Mouse (Mus musculus) myocyte (in vitro differentiated cells): ENCODE data around the gene Prss50.

ENCODE experiments used
- CEBPB ChIP-seq: IDR thresholded peaks from 2 replicates; pipeline ENCODE4 v1.6.1; 2011; ENCODE audit warnings: mild to moderate bottlenecking, moderate library complexity; ENCODE audit not compliant: poor library complexity, insufficient read depth, severe bottlenecking
- E2F4 ChIP-seq: IDR thresholded peaks from one replicate; pipeline ENCODE4 v1.6.1; 2011; ENCODE audit warnings: mild to moderate bottlenecking, control low read depth, moderate library complexity; ENCODE audit not compliant: insufficient read depth
- MAX ChIP-seq: IDR thresholded peaks from one replicate; pipeline ENCODE4 v1.6.1; 2011; ENCODE audit warnings: low read depth, mild to moderate bottlenecking, control low read depth
- MYOD1 ChIP-seq, 3 experiments: IDR thresholded peaks; one replicate each; pipeline ENCODE4 v1.6.1; 2011; ENCODE audit warnings: control low read depth in 2 of 3, low read depth in 2 of 3, mild to moderate bottlenecking in 2 of 3, moderate library complexity in 1 of 3; ENCODE audit not compliant: insufficient read length in 2 of 3, control insufficient read depth in 1 of 3
- MYOG ChIP-seq, 3 experiments: IDR thresholded peaks; one replicate each; pipeline ENCODE4 v1.6.1; 2011; ENCODE audit warnings: control low read depth in 2 of 3, low read depth in 2 of 3, mild to moderate bottlenecking in 2 of 3; ENCODE audit not compliant: insufficient read length in 2 of 3, control insufficient read depth in 1 of 3, insufficient read depth in 1 of 3
- POLR2A ChIP-seq: IDR thresholded peaks from one replicate; pipeline ENCODE4 v1.6.1; 2011; ENCODE audit warnings: low read depth, mild to moderate bottlenecking, control low read depth, moderate library complexity; ENCODE audit not compliant: insufficient read length
- POLR2AphosphoS2 ChIP-seq: IDR thresholded peaks from one replicate; pipeline ENCODE4 v1.6.1; 2011; ENCODE audit warnings: low read depth, control low read depth; ENCODE audit not compliant: insufficient read length
- REST ChIP-seq: IDR thresholded peaks from one replicate; pipeline ENCODE4 v1.6.1; 2011; ENCODE audit warnings: mild to moderate bottlenecking, control low read depth, moderate library complexity; ENCODE audit not compliant: insufficient read depth, insufficient read length
- SRF ChIP-seq: IDR thresholded peaks from one replicate; pipeline ENCODE4 v1.6.1; 2011; ENCODE audit warnings: low read depth; ENCODE audit not compliant: control insufficient read depth, insufficient read length
- TCF12 ChIP-seq: IDR thresholded peaks from one replicate; pipeline ENCODE4 v1.6.1; 2011; ENCODE audit warnings: mild to moderate bottlenecking, control low read depth; ENCODE audit not compliant: poor library complexity, insufficient read depth, severe bottlenecking
- USF1 ChIP-seq: IDR thresholded peaks from one replicate; pipeline ENCODE4 v1.6.1; 2011; ENCODE audit warnings: low read depth, mild to moderate bottlenecking, control low read depth, moderate library complexity

- no peak for TF ChIP-seq POLR2A
- no peak for TF ChIP-seq MYOD1 (IDR thresholded peaks at IDR 0.05; ENCODE audit: control insufficient read depth in 1 of 3, insufficient read length in 2 of 3, low read depth in 2 of 3)
- TF ChIP-seq USF1: no peak
- no peak for TF ChIP-seq POLR2AphosphoS2
- TF ChIP-seq E2F4: no peak
- no peak for TF ChIP-seq TCF12
- peak; percentile 36; the same call in 1 of the 2 replicates for TF ChIP-seq CEBPB
- TF ChIP-seq MYOG (IDR thresholded peaks at IDR 0.05; ENCODE audit: control insufficient read depth in 1 of 3, insufficient read depth in 1 of 3, insufficient read length in 2 of 3, low read depth in 2 of 3): no peak
- no peak for TF ChIP-seq REST
- TF ChIP-seq MAX: no peak
- no peak for TF ChIP-seq SRF
Observed at GRCm38 (mm10) chr9:110841438-110841837, 16.3 kb upstream of the Prss50 start.
